Mouse (Mus musculus) thymus, adult 2 months (tissue): ENCODE results near the gene Gpc6. TPM values are rescaled to one million over a fixed set of nuclear protein-coding genes. Genes with fewer than 3 reads are reported as not detected.

Experiments
- DNase-seq: peaks from one replicate; pipeline ENCODE4 v3.0.0; 2021
- H3K27ac ChIP-seq: fragments of 200-500 bp; 2 replicates; pipeline ENCODE4 v1.5.1; 2012; ENCODE audit warnings: low read length, control low read depth; ENCODE audit not compliant: control insufficient read depth, insufficient read depth
- H3K27me3 ChIP-seq: fragments of 200-500 bp; 2 replicates; pipeline ENCODE4 v1.6.1; 2012; ENCODE audit warnings: mild to moderate bottlenecking, low read length, moderate library complexity, mixed read lengths; ENCODE audit not compliant: control insufficient read depth, insufficient read depth
- H3K36me3 ChIP-seq: fragments of 200-500 bp; 2 replicates; pipeline ENCODE4 v1.6.1; 2012; ENCODE audit warnings: mild to moderate bottlenecking, low read length, moderate library complexity; ENCODE audit not compliant: control insufficient read depth, insufficient read depth
- H3K4me1 ChIP-seq: fragments of 200-500 bp; replicated peaks from 2 replicates; pipeline ENCODE4 v1.6.1; 2012; ENCODE audit warnings: low read length; ENCODE audit not compliant: control insufficient read depth, insufficient read depth
- H3K4me3 ChIP-seq: fragments of 200-500 bp; 2 replicates; pipeline ENCODE4 v1.5.1; 2012; ENCODE audit warnings: mild to moderate bottlenecking, low read length, control low read depth, moderate library complexity; ENCODE audit not compliant: control insufficient read depth, insufficient read depth
- CTCF ChIP-seq: fragments of 200-500 bp; IDR thresholded peaks from 2 replicates; pipeline ENCODE4 v1.5.1; 2012; ENCODE audit warnings: mild to moderate bottlenecking, control low read depth, low read length, moderate library complexity, borderline replicate concordance; ENCODE audit not compliant: control insufficient read depth, poor library complexity, insufficient read depth; ENCODE audit errors: extremely low read depth
- POLR2A ChIP-seq: fragments of 200-500 bp; IDR thresholded peaks from 2 replicates; pipeline ENCODE4 v1.6.1; 2012; ENCODE audit warnings: mild to moderate bottlenecking, low read length, control low read depth, moderate library complexity; ENCODE audit not compliant: control insufficient read depth, poor library complexity, insufficient read depth; ENCODE audit errors: extremely low read depth
- WGBS: fragments of 180-500 bp; shearing (Covaris S2); methylation state at CpG from one replicate; pipeline ENCODE4 v1.1.7; 2018; 5-methylcytosine and 5-hydroxymethylcytosine counted together
- polyA plus RNA-seq: library from polyadenylated mRNA; depleted of rRNA; stranded (reverse); fragments of >200 nt; gene quantifications from 2 replicates; pipeline ENCODE4 v1.2.3, GENCODE M21; 2012

Gpc6 gene
- polyA plus RNA-seq, 1 experiment = 1.5 TPM

DNA sequence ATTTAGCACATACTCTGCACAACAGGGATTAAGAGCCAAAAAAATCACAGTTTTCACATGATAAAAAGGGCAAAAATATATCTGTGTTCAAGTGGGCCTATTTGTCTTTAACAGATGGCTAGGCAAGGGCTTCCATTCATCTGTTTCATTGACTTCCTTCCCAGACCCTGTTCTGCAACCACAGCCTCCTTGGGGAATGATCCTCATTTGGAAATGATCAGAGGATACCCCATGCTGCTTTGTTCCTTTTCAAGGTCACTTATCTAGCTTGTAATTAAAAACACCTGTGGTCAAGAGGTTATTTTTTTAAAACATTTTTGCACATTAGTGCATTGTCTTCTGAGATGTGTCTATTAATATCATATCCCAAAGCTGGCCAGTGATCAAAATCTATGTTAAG, 627.7 kb downstream of the Gpc6 start:
- Histone ChIP-seq H3K4me3 (no peak overlapping the region), H3K27me3 (no peaks in the 10 kb centered on the region), H3K4me1 (no peaks in the 10 kb centered on the region), H3K27ac (no peak overlapping the region), H3K36me3 (no peaks in the 10 kb centered on the region)
- no peak for DNase-seq
- no peak for TF ChIP-seq CTCF
- no peak for TF ChIP-seq POLR2A

DNA sequence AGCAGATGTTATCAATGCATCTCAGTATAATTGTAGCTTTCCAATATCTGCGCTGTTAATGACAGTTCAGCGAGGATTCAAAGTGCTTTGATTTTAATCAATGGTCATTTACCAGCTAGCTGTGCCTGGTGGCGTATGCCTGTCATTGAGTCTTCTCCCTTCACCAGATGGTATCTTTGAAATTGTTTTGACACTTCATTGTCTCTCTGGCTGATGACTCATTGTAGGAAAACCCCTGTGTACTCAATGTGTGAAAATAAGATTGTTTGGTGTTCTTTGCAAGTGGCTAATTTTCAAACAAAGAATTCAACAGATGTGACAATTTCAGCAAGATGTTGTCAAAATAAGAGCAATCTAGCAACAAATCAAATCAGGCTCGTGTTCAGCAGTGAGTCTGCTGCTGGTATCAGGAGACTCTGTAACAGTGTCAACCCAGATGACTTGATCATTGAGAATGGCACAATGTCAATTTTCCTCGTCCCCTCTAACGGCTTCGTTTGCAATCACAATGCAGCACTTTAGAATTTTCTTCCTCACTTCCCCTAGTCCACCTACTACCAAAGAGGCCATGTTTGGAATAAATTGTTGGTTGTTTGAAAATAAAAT, 631.7 kb downstream of the Gpc6 start:
- Histone ChIP-seq H3K27me3 (no peaks in the 10 kb centered on the region), H3K4me3 (no peak overlapping the region), H3K4me1 (no peaks in the 10 kb centered on the region), H3K36me3 (no peaks in the 10 kb centered on the region), H3K27ac (no peak overlapping the region)
- DNase-seq = no peak
- TF ChIP-seq CTCF (no peak), POLR2A (no peak)
- 89% methylated on average over 7 of the region's 7 CpGs for WGBS

DNA sequence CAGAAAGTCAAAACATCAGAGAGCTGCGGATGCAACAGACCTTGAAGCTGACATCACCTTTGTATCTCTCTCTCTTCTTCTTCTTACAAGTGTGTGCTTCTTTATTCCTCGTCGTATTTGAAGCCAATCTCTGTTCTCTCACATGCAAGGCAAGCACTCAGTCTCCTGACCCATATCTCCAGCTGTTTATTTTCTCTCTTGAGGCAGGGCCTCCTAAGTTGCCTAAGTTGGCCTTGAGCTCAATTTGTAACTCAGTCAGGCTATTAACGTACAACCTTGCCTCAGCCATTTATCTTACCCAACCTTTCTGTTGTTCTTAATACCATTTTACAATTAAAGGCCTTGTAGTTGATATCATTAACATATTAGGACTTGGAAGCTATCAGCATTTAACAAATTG, 637.0 kb downstream of the Gpc6 start:
- no peak for TF ChIP-seq POLR2A
- TF ChIP-seq CTCF = no peak
- 93% methylated on average over 4 of the region's 4 CpGs for WGBS
- H3K27me3 ChIP-seq = no peaks in the 10 kb centered on the region
- H3K4me1 ChIP-seq = no peaks in the 10 kb centered on the region
- no peak overlapping the region for H3K27ac ChIP-seq
- H3K4me3 ChIP-seq = no peak overlapping the region
- no peak for DNase-seq
- no peaks in the 10 kb centered on the region for H3K36me3 ChIP-seq

DNA sequence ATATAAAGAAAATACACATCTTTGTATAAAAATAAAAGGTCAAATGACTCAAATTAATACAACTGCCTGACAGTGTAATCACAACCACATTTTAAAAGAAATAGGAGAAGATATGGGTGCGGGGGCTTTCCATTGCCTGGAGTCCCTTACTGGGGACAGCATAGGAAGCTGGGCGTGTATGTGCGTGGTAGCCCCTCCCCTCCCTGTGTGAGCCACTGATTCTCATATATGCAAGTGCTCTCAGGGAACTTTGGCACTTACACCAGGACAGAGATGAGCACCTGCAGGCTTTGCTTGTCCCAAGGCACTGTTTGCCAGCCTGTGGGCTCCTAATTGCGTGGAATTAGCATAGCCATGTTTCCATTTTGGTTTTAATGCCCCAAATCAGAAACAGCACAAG, 644.2 kb downstream of the Gpc6 start:
- WGBS = 82% methylated on average over 4 of the region's 4 CpGs
- Histone ChIP-seq H3K4me3 (no peak overlapping the region), H3K27me3 (no peaks in the 10 kb centered on the region), H3K4me1 (no peaks in the 10 kb centered on the region), H3K36me3 (no peaks in the 10 kb centered on the region), H3K27ac (no peak overlapping the region)
- DNase-seq = no peak
- TF ChIP-seq POLR2A (no peak), CTCF (no peak)

DNA sequence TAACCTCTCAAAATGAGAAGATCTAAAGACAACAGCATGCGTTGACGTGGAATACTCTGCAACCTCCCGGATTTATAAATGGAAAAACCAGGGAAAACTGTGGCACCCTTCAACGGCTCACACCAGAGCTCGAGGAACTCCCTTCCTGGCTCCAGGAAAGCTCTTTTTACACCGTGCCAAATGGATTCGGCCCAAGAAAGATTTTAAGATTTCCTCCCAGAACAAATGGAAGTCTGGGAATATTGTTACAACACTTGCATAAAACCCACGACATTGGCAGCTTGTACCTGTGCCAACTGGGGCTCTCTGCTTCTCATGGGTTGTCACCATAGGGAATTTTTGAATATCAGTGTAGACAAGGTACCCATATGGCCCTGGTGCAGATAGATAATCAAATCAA, 647.1 kb downstream of the Gpc6 start:
- no peaks in the 10 kb centered on the region for H3K36me3 ChIP-seq
- TF ChIP-seq CTCF (no peak), POLR2A (no peak)
- no peak for DNase-seq
- 92% methylated on average over 8 of the region's 8 CpGs for WGBS
- no peaks in the 10 kb centered on the region for H3K4me1 ChIP-seq
- H3K4me3 ChIP-seq = no peak overlapping the region
- no peak overlapping the region for H3K27ac ChIP-seq
- no peaks in the 10 kb centered on the region for H3K27me3 ChIP-seq

DNA sequence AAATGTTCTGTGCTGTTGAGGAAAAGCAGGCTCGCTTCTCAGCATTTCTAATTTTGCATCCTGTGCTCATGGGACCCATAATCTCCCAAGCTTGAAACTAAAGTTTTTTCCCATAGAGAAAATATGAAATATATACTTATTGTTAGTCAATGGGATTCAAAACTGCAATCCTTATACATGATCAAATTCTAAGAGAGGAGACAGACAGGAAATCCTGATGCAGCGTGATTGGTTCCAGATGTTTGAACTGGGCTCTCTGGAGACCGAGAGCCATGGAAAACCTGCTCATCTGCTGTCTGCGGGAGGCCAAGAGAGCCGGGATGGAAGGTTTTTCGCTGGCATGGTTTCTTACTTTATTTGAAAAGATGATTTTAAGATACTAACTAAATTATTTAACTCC, 649.1 kb downstream of the Gpc6 start:
- no peak for DNase-seq
- no peaks in the 10 kb centered on the region for H3K4me1 ChIP-seq
- no peaks in the 10 kb centered on the region for H3K27me3 ChIP-seq
- H3K4me3 ChIP-seq = no peak overlapping the region
- TF ChIP-seq POLR2A (no peak), CTCF (no peak)
- no peak overlapping the region for H3K27ac ChIP-seq
- 94% methylated on average over 6 of the region's 6 CpGs for WGBS
- no peaks in the 10 kb centered on the region for H3K36me3 ChIP-seq

DNA sequence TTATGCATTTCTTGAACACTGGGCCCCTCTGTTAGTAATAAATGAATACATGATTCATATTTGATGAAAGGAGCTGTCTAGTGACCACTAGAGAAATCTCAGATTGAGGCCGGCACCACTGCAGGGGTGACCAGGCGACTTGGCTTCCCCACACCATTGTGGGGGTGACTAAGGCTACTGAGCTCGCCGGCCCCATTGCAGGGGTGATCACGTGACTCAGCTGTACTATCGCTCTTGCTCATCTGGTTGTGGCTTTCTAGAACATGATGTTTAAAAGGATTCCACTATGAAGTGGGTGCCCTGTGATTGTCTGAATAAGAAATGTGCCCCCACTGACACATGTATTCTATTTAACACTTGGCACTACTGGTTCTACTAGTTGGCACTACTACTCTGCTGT, 656.6 kb downstream of the Gpc6 start:
- no peak for DNase-seq
- Histone ChIP-seq H3K27me3 (no peaks in the 10 kb centered on the region), H3K27ac (no peak overlapping the region), H3K4me1 (no peaks in the 10 kb centered on the region), H3K36me3 (no peaks in the 10 kb centered on the region), H3K4me3 (no peak overlapping the region)
- no peak for TF ChIP-seq POLR2A
- no peak for TF ChIP-seq CTCF
- WGBS = 94% methylated on average over 6 of the region's 6 CpGs
